Mouse (Mus musculus): ENCODE results near the gene Hivep1. TPM values are rescaled to one million over a fixed set of nuclear protein-coding genes. Genes with fewer than 3 reads are reported as not detected.

The Hivep1 gene
- polyA plus RNA-seq, 1 experiment from 2014 or later = 21.8 TPM

GRCm38 (mm10) chr13:42050880-42051201 lies 980 bp upstream of the Hivep1 start:
- no peak for DNase-seq (ENCODE audit: low spot score)
- Histone ChIP-seq H3K9ac (peak overlapping the region; percentile 95), H3K36me3 (replicated peaks; ENCODE audit: control insufficient read depth, insufficient read depth) (peaks cover 5% of the 10 kb centered on the region; the same call in 1 of the 2 replicates), H3K4me2 (replicated peaks) (peak overlapping the region; percentile 92), H3K27me3 (ENCODE audit: control insufficient read depth, insufficient read depth, low read length) (no peaks in the 10 kb centered on the region), H3K4me1 (replicated peaks; ENCODE audit: control insufficient read depth, insufficient read depth, low read length) (peaks cover 19% of the 10 kb centered on the region; the same call in 1 of the 2 replicates), H3K27ac (peak overlapping the region; percentile 65), H3K4me3 (replicated peaks; ENCODE audit: low read length) (peak overlapping the region; percentile 90), H3K9me3 (ENCODE audit: control insufficient read depth, low read length) (no peaks in the 10 kb centered on the region)
- ATAC-seq (ENCODE audit: low FRiP score) = no peak
- WGBS = 1% methylated on average over 10 of the region's 10 CpGs

GRCm38 (mm10) chr13:42051202-42051906 lies 467 bp upstream of the Hivep1 start:
- WGBS = 0% methylated on average over 32 of the region's 51 CpGs
- ATAC-seq (ENCODE audit: low FRiP score) (peak; percentile 88), DNase-seq (ENCODE audit: low spot score) (peak; percentile 93)
- peaks cover 10% of the 10 kb centered on the region for H3K36me3 ChIP-seq (replicated peaks; ENCODE audit: control insufficient read depth, insufficient read depth)
- H3K9me3 ChIP-seq (ENCODE audit: control insufficient read depth, low read length) = no peaks in the 10 kb centered on the region
- H3K9ac ChIP-seq = peak overlapping the region; percentile 95
- H3K27ac ChIP-seq = peak overlapping the region; percentile 98
- peaks cover 19% of the 10 kb centered on the region; the same call in 1 of the 2 replicates for H3K4me1 ChIP-seq (replicated peaks; ENCODE audit: control insufficient read depth, insufficient read depth, low read length)
- H3K4me3 ChIP-seq (replicated peaks; ENCODE audit: low read length) = peak overlapping the region; percentile 90
- H3K27me3 ChIP-seq (ENCODE audit: control insufficient read depth, insufficient read depth, low read length) = no peaks in the 10 kb centered on the region
- H3K4me2 ChIP-seq (replicated peaks) = peak overlapping the region; percentile 92

GRCm38 (mm10) chr13:42052696-42053541 lies 1.1 kb downstream of the Hivep1 start:
- WGBS = under 1% methylated on average over 37 of the region's 41 CpGs
- peak; percentile 81 for ATAC-seq (ENCODE audit: low FRiP score)

GRCm38 (mm10) chr13:42053656-42054055 lies 1.8 kb downstream of the Hivep1 start:
- ATAC-seq (ENCODE audit: low FRiP score) (no peak), DNase-seq (ENCODE audit: low spot score) (no peak)
- Histone ChIP-seq H3K9me3 (ENCODE audit: control insufficient read depth, low read length) (no peaks in the 10 kb centered on the region), H3K9ac (peak overlapping the region; percentile 95), H3K36me3 (replicated peaks; ENCODE audit: control insufficient read depth, insufficient read depth) (peaks cover 22% of the 10 kb centered on the region), H3K27ac (peak overlapping the region; percentile 98; the same call in 1 of the 2 replicates), H3K27me3 (ENCODE audit: control insufficient read depth, insufficient read depth, low read length) (no peaks in the 10 kb centered on the region), H3K4me2 (replicated peaks) (peak overlapping the region; percentile 92), H3K4me1 (replicated peaks; ENCODE audit: control insufficient read depth, insufficient read depth, low read length) (peaks cover 19% of the 10 kb centered on the region; the same call in 1 of the 2 replicates), H3K4me3 (replicated peaks; ENCODE audit: low read length) (peak overlapping the region; percentile 90)
- 30% methylated on average over 2 of the region's 2 CpGs for WGBS

More at GRCm38 (mm10) chr13:42052696-42053541, 1.1 kb downstream of the Hivep1 start:
- H3K4me3 ChIP-seq (replicated peaks; ENCODE audit: low read length) = peak overlapping the region; percentile 90
- H3K36me3 ChIP-seq (replicated peaks; ENCODE audit: control insufficient read depth, insufficient read depth) = peaks cover 22% of the 10 kb centered on the region
- peak overlapping the region; percentile 92 for H3K4me2 ChIP-seq (replicated peaks)
- H3K4me1 ChIP-seq (replicated peaks; ENCODE audit: control insufficient read depth, insufficient read depth, low read length) = peaks cover 19% of the 10 kb centered on the region; the same call in 1 of the 2 replicates
- peak overlapping the region; percentile 98 for H3K27ac ChIP-seq
- H3K9ac ChIP-seq = peak overlapping the region; percentile 95
- H3K27me3 ChIP-seq (ENCODE audit: control insufficient read depth, insufficient read depth, low read length) = no peaks in the 10 kb centered on the region
- peak; percentile 81 for DNase-seq (ENCODE audit: low spot score)
- H3K9me3 ChIP-seq (ENCODE audit: control insufficient read depth, low read length) = no peaks in the 10 kb centered on the region

- 81% methylated on average over 3 of the region's 3 CpGs for whole genome bisulfite sequencing
- H3K4me2 ChIP-seq (replicated peaks) = peak overlapping the region; percentile 92; the same call in 1 of the 2 replicates
Measured at GRCm38 (mm10) chr13:42054138-42054537, 2.3 kb downstream of the Hivep1 start.

GRCm38 (mm10) chr13:42056712-42057332 lies 5.0 kb downstream of the Hivep1 start:
- Histone ChIP-seq H3K4me2 (replicated peaks) (no peak overlapping the region), H3K27ac (no peak overlapping the region), H3K9ac (no peak overlapping the region), H3K9me3 (ENCODE audit: control insufficient read depth, low read length) (no peaks in the 10 kb centered on the region), H3K4me3 (replicated peaks; ENCODE audit: low read length) (no peak overlapping the region), H3K36me3 (replicated peaks; ENCODE audit: control insufficient read depth, insufficient read depth) (peaks cover 31% of the 10 kb centered on the region), H3K4me1 (replicated peaks; ENCODE audit: control insufficient read depth, insufficient read depth, low read length) (peaks cover 9% of the 10 kb centered on the region; the same call in 1 of the 2 replicates), H3K27me3 (ENCODE audit: control insufficient read depth, insufficient read depth, low read length) (no peaks in the 10 kb centered on the region)
- ATAC-seq (ENCODE audit: low FRiP score) = no peak
- no peak for DNase-seq (ENCODE audit: low spot score)
- 98% methylated on average over 2 of the region's 2 CpGs for WGBS

More at GRCm38 (mm10) chr13:42054138-42054537, 2.3 kb downstream of the Hivep1 start:
- H3K4me1 ChIP-seq (replicated peaks; ENCODE audit: control insufficient read depth, insufficient read depth, low read length) = peaks cover 19% of the 10 kb centered on the region; the same call in 1 of the 2 replicates
- peaks cover 24% of the 10 kb centered on the region for H3K36me3 ChIP-seq (replicated peaks; ENCODE audit: control insufficient read depth, insufficient read depth)
- H3K4me3 ChIP-seq (replicated peaks; ENCODE audit: low read length) = no peak overlapping the region
- DNase-seq (ENCODE audit: low spot score) (no peak), ATAC-seq (ENCODE audit: low FRiP score) (no peak)
- no peak overlapping the region for H3K9ac ChIP-seq
- no peak overlapping the region for H3K27ac ChIP-seq
- no peaks in the 10 kb centered on the region for H3K27me3 ChIP-seq (ENCODE audit: control insufficient read depth, insufficient read depth, low read length)
- H3K9me3 ChIP-seq (ENCODE audit: control insufficient read depth, low read length) = no peaks in the 10 kb centered on the region

GRCm38 (mm10) chr13:42060846-42061630 lies 9.2 kb downstream of the Hivep1 start:
- DNase-seq (ENCODE audit: low spot score) (no peak), ATAC-seq (ENCODE audit: low FRiP score) (no peak)
- no peaks in the 10 kb centered on the region for H3K27me3 ChIP-seq (ENCODE audit: control insufficient read depth, insufficient read depth, low read length)
- H3K4me3 ChIP-seq (replicated peaks; ENCODE audit: low read length) = no peak overlapping the region
- no peaks in the 10 kb centered on the region for H3K9me3 ChIP-seq (ENCODE audit: control insufficient read depth, low read length)
- no peaks in the 10 kb centered on the region for H3K4me1 ChIP-seq (replicated peaks; ENCODE audit: control insufficient read depth, insufficient read depth, low read length)
- H3K36me3 ChIP-seq (replicated peaks; ENCODE audit: control insufficient read depth, insufficient read depth) = peaks cover 35% of the 10 kb centered on the region
- 88% methylated on average over 10 of the region's 10 CpGs for WGBS
- no peak overlapping the region for H3K27ac ChIP-seq
- H3K9ac ChIP-seq = no peak overlapping the region
- H3K4me2 ChIP-seq (replicated peaks) = no peak overlapping the region

GRCm38 (mm10) chr13:42064257-42064656 lies 12.4 kb downstream of the Hivep1 start:
- Histone ChIP-seq H3K9ac (no peak overlapping the region), H3K9me3 (ENCODE audit: control insufficient read depth, low read length) (no peaks in the 10 kb centered on the region)

More at GRCm38 (mm10) chr13:42064257-42064656, 12.4 kb downstream of the Hivep1 start:
- H3K27me3 ChIP-seq (ENCODE audit: control insufficient read depth, insufficient read depth, low read length) = no peaks in the 10 kb centered on the region
- H3K4me3 ChIP-seq (replicated peaks; ENCODE audit: low read length) = no peak overlapping the region
- ATAC-seq (ENCODE audit: low FRiP score) (no peak), DNase-seq (ENCODE audit: low spot score) (no peak)
- H3K27ac ChIP-seq = no peak overlapping the region
- H3K36me3 ChIP-seq (replicated peaks; ENCODE audit: control insufficient read depth, insufficient read depth) = peaks cover 17% of the 10 kb centered on the region
- H3K4me1 ChIP-seq (replicated peaks; ENCODE audit: control insufficient read depth, insufficient read depth, low read length) = no peaks in the 10 kb centered on the region
- H3K4me2 ChIP-seq (replicated peaks) = no peak overlapping the region
